Mouse (Mus musculus) megakaryocyte, embryonic 14.5 days (primary cell): ENCODE data around the gene Slc27a5.

Experiments
- FLI1 ChIP-seq: IDR thresholded peaks from 2 replicates; pipeline ENCODE4 v1.6.1; 2012; ENCODE audit warnings: low read length, inconsistent platforms, mixed read lengths
- GATA1 ChIP-seq: IDR thresholded peaks from 3 replicates; pipeline ENCODE4 v1.6.1; 2012; ENCODE audit warnings: mixed read lengths, low read length, inconsistent platforms, borderline replicate concordance

DNA sequence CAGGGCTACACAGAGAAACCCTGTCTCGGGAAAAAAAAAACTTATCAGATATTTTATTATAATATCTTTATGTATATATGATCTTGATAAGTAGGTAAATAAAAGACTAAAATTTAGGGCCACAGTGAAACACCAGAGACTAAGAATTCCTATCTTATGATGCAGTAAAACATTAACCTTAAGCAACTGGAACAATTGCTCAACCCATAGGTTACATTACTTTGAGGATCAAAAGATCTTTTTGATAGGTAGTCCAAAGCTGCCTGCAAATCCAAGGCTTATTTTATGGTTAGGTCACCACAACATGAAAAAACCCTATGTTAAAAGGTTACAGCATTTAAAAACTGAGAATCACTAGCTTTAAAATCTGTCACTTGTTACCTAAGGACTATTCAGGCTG lies 3.6 kb upstream of the Slc27a5 start:
- no peak for TF ChIP-seq GATA1
- TF ChIP-seq FLI1 = no peak
